Mouse (Mus musculus): ENCODE data around the gene Ropn1l.

DNA sequence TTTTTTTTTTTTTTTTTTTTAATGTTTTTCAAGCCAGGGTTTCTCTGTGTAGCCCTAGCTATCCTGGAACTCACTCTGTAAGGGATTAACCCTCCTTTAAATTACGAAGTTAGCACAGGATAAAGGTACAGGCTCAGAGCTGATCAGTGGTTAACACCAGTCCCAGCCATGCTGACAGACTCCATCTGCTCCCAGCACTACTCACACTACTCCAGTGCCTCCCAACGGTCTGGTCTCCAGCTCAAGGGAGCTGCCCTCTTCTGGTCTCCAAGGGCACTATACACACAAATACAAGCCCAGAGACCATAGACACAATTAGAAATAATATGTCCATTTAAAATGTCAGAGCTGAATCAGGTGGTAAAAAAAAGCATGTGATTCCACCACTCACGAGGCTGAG lies 40.8 kb upstream of the Ropn1l start:
- no peak for TF ChIP-seq POLR2A (IDR thresholded peaks at IDR 0.05; ENCODE audit: insufficient read length, low read depth)
- no peak for TF ChIP-seq CEBPB (IDR thresholded peaks at IDR 0.05; ENCODE audit: insufficient read depth, poor library complexity, severe bottlenecking)
- TF ChIP-seq TCF12 (IDR thresholded peaks at IDR 0.05; ENCODE audit: insufficient read depth, poor library complexity, severe bottlenecking), result no peak
- TF ChIP-seq MYOD1 (IDR thresholded peaks at IDR 0.05; ENCODE audit: control insufficient read depth in 1 of 3, insufficient read length in 2 of 3, low read depth in 2 of 3), result no peak
- no peak for TF ChIP-seq E2F4 (IDR thresholded peaks at IDR 0.05; ENCODE audit: insufficient read depth)
- TF ChIP-seq MAX (IDR thresholded peaks at IDR 0.05; ENCODE audit: low read depth), result no peak
- no peak for TF ChIP-seq SRF (IDR thresholded peaks at IDR 0.05; ENCODE audit: control insufficient read depth, insufficient read length, low read depth)
- no peak for TF ChIP-seq TCF3 (IDR thresholded peaks at IDR 0.05; ENCODE audit: insufficient read length, low read depth)
- TF ChIP-seq POLR2AphosphoS2 (IDR thresholded peaks at IDR 0.05; ENCODE audit: insufficient read length, low read depth), result no peak
- TF ChIP-seq USF1 (IDR thresholded peaks at IDR 0.05; ENCODE audit: low read depth), result no peak
- no peak for TF ChIP-seq MYOG (IDR thresholded peaks at IDR 0.05; ENCODE audit: control insufficient read depth in 1 of 3, insufficient read depth in 1 of 3, insufficient read length in 2 of 3, low read depth in 2 of 3)

All from myocyte (in vitro differentiated cells).